Mouse (Mus musculus) spleen, embryonic (tissue): ENCODE results near the gene Tmem19.

ENCODE experiments used
- CTCF ChIA-PET: fragments of 350-600 bp; sonication (Branson Sonifier 250); formaldehyde crosslinking; loops from one replicate; lab custom pipeline; 2022; lab: Charles Lee

The Tmem19 gene

DNA sequence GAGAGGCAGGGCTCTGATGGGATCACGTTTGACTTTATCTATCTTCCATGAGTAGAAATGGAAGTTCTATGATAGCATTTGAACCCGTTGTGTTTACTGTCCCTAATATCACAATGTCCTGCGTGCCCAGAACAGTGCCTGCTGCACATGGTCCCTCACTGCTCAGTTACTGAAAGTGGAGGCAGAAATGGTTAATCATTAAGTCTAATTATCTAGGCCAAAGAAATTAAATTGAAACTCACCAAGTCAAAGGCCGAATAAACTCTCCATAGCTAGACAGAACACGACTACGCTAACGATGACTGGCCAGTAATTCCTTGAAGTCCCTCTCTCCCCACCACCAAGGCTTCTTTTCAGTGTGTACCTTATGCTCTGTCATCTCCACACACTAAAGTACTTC lies 12.8 kb downstream of the Tmem19 start:
- CTCF ChIA-PET = no interaction called here

DNA sequence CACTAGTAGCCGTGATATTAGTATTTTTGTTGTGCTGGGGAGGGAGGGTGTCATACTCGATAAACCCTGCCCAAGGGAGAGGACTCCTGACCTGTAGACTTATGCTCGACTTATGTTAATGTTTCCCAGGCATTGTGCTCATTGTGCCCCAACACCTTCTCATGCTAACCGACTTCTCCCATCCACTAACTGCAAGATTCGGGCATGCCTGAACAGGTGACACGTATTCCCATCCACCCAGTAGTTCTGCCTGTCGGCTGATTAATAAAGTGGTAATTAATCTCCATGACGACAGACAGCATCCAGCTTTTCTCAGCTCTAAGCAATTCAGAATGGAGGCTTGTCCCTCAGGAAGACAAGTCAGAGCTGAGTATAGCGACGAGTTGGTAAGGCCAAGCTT lies 13.3 kb downstream of the Tmem19 start:
- CTCF ChIA-PET = no interaction called here

DNA sequence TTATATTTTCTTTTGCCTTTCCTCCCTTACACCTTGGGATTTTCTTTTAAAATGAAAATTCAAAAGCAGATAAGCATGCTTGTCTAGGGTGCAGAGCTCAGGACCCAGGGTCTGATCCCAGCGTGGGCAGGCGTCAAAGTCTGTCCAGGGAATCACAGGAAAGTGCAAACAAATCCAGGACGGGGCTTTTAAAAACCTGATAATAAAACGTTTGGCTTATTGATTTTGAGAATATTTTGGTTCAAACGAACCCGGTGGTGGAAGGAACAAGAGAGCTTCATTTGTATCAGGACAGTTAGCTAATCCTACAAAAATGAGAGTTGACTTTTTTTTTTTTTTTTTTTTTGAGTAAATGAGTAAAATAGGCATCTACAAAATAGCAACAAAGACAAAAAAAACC lies 14.2 kb downstream of the Tmem19 start:
- CTCF ChIA-PET = no interaction called here

DNA sequence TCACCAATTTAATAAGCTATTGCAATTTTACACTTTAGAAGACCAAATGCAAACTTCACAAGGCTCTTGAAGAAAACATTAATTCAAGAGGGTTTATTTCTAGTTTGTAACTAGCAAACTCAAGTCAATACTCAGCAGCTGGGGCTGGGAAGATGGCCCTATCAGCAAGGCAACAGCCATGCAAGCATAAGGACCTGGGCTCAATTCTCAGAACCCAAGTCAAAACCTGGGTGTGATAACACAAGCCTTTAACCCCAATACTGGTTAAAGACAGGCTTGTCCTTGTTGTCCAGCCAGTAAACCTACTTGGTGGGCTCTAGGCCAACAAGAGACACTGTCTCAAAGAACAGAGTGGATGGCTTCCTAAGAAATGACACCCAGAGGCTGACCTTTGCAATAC lies 15.9 kb downstream of the Tmem19 start:
- CTCF ChIA-PET = no interaction called here

DNA sequence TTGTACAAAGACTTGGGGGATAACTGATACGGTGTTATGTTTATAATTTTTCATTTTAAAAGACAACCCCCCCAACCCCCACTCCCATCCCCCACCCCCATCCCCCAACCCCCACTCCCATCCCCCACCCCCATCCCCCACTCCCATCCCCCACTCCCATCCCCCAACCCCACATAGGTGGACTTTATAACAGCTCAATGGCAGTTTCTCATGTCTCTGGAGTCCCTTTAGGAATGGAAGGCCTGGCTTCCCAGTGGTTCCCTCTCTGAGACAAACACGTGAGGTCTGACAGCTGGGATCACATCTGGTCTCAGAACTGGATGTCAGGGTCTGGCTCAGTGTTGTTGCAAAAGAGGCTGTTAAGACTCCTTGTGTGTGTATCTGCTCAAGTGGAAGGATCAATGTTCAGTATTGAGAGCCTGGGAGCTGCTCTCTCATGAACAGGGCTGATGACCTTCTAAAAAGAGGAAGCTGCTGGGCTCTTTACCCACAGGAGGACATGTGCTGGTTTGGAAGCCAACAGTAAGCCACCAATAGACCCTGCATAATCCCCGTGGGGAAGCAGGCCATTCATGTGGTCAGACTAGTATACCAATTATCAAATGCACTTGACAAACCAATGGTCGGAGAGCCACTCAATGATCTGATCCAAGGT lies 19.4 kb downstream of the Tmem19 start:
- CTCF ChIA-PET = interaction anchor here (0.5 kb wide), 2 partner anchors 69 to 782 kb away, joined by 3 to 5 read pairs; no protein-coding TSS in a partner anchor

DNA sequence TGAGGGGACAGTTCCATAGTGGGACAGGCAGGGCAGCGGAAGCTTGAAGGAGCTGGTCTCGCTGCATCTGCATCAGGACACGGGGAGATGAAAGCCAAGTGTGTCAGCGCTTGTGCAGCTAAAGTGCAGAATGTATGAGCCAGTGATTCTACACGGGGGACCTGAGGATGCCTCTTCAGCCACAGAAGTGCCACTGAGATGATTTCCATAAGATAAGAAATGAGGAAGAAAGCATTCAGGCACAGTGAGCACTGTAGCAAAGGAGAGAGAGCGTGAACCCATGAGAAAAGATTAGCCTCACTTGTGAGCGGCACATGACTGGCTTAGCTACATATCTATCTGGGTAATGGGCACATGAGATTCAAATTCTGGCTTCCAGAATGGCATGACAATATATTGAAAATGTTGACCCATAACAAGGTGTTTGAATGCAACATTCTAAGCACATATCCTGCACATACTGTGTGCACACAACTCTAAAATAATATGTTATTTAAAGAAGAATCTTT lies 22.4 kb downstream of the Tmem19 start:
- CTCF ChIA-PET = no interaction called here

DNA sequence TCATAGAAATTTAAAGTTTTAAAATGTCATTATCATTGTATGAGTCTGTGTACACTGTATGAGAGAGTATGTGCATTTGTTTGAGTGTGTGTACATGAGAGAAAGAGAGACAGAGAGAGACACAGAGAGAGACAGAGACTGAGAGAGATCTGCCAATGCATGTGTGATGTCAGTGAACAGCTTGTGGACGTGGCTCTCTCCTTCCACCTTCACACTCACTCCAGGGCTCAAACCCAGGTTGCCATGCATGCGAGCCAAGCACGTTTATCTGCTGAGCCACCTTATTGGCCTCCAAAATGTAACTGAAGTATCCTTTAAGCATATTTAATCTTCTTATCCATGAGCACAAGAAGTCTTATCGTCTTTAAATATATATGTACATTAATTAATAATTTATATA lies 25.4 kb downstream of the Tmem19 start:
- CTCF ChIA-PET = no interaction called here

DNA sequence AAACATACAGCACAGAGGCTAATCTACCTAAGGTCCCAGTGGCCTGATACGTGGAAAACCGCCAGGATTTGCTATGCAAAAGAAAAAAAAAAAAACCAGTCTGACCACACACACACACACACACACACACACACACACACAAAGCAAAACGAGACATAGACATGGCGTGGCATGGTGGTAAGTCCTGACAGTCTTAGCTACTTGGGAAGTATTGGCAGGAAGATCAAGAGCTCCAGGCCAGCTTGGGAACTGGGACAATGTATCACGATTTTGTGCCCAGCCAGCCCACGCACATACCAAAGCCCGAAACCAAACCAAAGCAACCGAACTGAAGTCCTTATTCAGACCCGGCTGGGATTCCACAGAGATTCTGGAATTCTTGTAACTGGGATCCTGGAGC lies 28.8 kb downstream of the Tmem19 start:
- CTCF ChIA-PET = interaction anchor here (0.6 kb wide), 1 partner anchor 17 kb away, joined by 3 read pairs; no protein-coding TSS in a partner anchor

DNA sequence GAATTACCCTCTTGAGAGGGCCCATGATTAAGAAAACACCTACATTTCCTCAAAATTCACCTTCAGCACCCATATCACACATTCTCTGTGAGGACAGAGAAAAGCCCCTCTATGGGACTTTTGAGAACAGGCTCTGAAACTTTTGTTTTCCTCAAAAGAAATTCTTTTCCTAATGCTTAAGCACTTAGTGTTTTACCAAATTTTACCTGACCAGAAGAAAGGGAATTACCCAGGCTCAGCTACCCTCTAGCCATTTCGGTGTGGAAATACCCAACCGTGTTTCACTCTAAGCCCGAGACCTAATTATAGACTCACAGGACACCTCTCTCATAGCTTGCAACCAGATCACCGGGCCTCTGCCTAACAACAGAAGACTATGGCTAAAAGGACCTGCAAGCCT lies 29.3 kb downstream of the Tmem19 start:
- CTCF ChIA-PET = no interaction called here

DNA sequence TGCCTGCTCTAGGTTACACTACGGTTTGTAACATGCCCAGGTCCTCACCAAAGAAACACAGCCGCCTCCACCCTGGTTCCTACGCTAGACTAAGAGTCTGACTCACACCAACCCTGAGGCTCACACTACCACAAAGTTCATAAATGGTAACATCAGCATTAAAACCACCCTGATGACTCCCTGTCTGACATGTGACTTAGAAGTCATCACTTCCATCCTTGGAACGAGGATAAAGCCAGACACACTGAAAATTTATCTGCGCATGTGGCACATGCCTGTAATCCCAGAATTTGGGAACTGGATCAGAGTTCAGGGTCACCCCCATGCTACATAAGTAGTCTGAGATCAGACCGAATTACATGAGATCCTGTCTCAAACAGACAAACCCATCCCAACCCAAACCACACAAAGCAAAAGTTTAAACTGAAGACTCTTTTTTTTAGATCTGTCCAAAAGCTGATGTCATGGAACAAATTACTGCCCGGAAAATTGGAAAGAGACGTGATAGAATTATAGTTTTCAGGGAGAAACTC lies 29.8 kb downstream of the Tmem19 start:
- CTCF ChIA-PET = interaction anchor here (0.8 kb wide), 1 partner anchor 12 kb away, joined by 3 read pairs; no protein-coding TSS in a partner anchor

DNA sequence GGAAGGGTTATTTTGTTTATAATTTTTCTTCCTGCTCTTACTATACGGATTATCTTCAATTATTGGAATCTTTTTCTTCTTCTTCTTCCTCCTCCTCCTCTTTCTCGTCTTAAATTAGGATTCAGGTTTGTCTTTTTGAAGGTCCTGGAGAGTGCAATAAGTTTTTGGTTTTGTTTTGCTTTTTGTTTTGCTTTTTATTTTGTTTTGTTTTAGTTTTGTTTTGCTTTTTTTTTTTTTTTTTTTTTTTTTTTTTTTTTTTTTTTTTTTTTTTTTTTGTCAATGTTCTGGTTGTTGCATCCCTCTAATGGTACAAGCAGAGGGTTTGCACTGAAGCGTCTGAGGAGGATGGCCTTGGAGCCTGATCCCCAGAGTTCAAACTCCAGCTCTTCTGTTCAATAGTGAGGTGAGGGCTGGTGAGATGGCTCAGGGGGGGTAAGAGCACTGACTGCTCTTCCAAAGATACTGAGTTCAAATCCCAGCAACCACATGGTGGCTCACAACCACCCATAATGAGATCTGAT lies 33.2 kb downstream of the Tmem19 start:
- CTCF ChIA-PET = no interaction called here

DNA sequence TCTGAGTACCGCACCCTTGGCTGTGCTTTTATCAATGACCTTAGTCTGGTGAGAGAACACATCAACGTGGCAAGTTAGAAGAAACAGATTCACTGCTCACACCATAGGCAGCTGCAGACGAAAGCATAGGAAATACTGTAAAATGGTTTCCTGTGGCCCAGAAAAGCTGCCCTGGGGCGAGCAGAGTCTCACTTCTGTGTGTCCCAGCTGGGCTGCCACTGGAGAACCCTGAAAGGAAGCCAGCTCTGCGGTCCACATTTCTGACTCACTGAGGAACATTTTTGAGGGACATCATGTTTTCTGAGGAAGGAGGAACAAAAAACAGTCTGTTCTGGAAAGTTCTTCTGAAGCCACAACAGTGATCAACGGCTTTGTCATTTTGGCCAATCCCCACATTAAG lies 33.8 kb downstream of the Tmem19 start:
- CTCF ChIA-PET = no interaction called here

DNA sequence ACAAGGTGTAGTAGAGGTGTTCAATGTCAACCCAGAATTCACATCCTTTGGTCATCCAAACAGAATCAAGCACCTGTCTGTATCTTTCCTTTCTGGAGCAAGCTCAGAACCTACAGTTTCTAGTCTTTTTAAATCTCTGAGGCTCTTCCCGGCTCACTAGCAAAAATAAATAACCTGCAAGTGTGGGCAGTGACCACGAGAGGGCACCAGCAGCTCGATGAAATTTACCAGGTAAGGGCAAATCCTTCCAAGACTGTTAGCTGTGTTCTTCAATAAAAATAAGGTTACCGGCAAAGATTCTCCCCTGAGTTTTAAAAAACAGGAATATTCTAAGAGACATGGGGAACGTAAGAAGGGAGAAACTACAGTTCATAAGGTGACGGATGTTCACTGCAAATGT lies 39.0 kb downstream of the Tmem19 start:
- CTCF ChIA-PET = interaction anchor here (0.6 kb wide), 1 partner anchor 38 kb away, joined by 4 read pairs; no protein-coding TSS in a partner anchor

DNA sequence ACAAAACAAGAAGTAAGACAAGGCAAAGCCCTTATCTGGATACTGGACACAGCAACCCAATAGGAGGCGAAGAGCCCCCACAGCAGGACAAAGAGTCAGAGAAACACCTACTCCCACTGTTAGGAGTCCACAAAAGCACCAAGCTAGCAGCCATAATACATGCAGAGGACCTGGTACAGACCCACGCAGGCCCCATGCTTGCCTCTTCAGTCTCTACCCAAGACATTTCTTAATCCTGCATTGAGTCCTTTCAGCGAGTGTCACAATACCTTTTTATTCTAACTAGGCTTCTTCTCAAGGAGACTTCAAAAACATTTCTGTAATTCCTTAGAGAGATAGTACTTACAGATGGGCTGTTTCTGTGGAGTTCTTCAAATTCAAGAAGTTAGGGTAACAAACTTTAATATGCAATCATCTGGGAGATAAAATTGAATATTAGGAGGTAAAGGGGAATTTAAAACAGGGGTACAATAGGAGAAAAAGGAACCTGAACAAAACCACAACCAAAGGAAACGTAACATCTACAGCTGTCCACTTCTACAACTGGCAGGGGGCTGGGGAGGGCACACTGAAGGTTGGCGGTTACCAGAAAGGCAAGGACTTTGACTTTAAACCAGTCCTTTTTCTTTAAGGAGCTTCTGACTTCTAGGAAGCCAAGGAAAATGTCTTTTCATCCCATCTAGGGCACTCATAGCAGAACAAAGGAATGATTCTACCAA lies 40.8 kb downstream of the Tmem19 start:
- CTCF ChIA-PET = interaction anchor here (1.0 kb wide), 1 partner anchor 9 kb away, joined by 3 read pairs; no protein-coding TSS in a partner anchor

DNA sequence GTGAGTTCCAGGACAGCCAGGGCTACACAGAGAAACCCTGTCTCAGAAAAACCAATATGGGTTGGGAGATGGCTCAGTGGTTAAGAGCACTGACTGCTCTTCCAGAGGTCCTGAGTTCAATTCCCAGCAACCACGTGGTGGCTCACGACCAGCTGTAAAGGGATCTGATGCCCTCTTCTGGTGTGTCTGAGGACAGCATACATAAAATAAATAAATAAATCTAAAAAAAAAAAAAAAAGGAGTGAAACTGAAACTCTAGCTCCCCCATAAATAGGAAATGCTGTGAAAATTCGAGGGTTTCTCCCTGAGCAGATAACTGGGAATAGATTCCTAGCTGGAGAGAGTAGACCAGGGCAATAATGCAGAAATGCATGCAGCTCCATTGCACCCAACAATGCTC lies 43.9 kb downstream of the Tmem19 start:
- CTCF ChIA-PET = interaction anchor here (0.6 kb wide), 1 partner anchor 1923 kb away, joined by 9 read pairs; no protein-coding TSS in a partner anchor

DNA sequence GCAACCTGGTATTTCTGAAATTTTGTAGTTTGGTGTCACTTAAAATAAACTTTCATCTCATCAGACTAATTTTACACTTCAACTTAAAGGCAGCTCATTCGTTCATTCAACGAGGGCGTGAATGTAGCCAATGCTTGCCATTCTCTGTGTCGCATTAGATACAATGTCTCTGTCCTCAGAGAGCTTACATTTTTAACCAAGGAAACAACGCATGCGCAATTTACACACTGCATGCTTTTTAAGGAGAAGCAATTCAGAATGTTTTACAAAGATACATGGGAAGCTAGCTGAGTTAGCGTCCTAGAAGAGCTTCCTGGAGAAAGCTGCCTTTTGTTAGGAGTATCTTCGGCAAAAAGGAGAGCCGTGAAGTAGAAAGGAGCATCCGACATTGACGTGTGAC lies 46.0 kb downstream of the Tmem19 start:
- CTCF ChIA-PET = interaction anchor here (0.7 kb wide), 1 partner anchor 17 kb away, joined by 3 read pairs; no protein-coding TSS in a partner anchor

DNA sequence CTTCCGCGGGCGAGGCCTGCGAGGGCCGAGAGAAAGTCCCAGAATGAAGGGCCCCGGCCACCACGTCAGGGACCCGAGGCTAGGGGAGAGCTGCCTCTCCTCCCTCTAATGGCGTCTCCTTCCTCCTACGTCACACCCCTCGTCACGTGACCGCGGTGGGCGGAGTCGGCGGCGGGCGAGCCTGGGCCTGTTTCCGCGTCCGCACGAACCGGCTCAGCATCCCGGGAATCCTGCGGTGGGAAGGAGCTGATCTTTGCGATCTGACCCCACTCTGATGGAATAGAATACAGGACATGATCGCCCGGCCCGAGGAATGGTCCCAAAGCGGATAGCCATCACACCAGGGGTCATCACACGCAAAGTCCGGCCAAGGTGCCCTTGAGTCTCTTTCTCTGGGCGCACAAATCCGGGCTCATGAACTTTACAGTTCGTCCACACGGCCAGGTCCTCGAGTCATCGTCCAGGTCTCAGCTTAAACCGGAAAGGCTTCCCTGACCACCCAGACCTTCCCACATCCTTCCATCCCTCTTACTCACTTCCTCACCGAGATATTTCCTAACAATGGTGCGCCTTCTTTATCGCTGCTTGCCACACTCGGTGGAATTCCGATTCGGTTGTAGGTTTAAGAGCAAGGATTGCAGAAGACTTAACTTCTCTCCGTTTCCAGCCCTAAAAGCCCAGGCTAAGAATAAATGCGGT lies 46.7 kb downstream of the Tmem19 start, which contains the start of gene Rab21:
Gene Rab21, minus strand, starts transcription at position 122 of the 699 bp plus-strand sequence.
- CTCF ChIA-PET = interaction anchor here (0.7 kb wide), 1 partner anchor 18 kb away, joined by 3 read pairs; no protein-coding TSS in a partner anchor

DNA sequence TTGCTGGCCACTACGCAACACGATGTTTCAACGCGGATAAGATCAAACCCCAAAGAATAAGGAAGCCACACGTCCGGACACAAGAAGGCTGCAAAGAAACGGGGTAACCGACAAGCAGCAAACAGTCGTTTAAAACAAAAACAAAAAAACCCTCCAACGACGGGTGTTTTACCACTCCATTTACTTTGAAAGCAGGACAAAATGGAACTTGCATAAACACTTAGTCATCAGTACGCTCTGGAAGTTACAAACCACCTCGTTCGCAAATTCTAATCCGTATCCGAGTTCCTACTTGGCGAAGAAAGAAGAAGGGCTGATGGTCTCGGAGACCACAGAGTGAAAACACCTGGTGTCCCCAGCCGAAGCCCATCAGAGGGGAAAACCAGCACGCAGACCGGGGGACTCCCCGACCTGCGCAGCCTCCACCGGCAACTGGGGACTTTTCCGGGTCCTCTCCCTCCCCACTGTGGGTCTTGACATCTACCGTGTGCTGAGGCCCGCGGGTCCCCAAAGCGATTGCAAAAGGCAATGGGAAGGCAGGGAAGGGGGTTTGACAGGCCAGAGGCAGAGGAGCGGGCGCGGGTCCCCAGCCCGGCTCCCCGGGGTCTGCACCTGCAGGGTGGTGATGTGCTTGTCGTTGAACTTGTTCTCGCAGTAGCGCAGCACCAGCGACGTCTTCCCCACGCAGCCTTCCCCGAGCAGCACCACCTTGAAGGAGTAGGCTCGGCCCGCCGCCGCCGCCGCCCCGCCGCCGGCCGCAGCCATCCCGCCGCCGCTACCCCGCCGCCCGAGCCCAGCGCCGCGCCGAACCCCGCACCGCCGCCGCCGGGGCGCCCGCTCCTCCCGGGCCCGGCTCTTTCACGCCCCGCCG lies 47.5 kb downstream of the Tmem19 start:
- CTCF ChIA-PET = no interaction called here

DNA sequence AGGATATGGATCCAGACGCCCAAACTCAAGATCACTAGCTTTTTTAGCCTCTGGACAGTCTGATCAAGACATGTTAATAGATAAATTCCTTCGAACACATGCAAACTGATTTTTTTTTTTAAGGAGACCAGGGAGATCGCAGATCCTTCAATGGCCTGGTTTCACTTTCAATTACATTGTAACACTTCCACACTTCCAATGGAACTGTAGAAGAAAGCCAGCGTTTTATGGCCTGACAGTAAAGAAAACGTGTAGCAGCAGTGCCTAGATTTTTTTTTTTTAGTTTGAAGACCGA lies 48.1 kb downstream of the Tmem19 start:
- CTCF ChIA-PET = no interaction called here

DNA sequence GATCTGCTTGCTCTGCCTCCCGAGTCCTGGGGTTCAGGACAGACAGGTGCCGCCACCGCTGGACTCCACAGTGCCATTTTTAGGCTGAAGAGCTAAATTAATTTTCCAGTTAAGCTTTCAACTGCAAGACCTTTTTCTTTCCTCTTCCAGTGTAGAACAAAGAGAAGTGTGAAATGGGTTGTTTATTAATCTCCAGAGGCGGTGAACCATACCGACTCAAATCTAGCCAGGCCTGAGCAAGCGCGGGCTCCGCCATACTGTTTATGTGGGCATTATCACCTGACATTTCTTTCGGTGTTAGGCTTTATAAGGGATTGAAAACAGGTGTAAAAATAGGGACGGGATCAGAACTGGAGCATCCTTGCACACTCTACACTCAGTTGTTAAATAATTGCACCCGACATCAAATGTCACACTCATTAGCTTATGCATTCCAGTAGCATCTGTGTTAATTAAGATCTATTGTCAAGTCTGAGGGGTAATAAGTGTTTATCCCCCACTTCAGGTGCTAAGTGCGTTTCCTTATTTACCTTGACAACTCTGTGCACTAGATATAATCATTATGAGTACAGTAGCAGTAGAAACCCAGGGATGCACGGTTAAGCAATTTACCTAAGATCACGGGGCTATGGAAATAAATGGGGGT lies 48.5 kb downstream of the Tmem19 start:
- CTCF ChIA-PET = no interaction called here
